Mouse (Mus musculus) cerebellum, adult 2 months (tissue): Measurements from ENCODE around the gene Gsdme.

ENCODE experiments used
- CTCF ChIP-seq: fragments of 200-500 bp; IDR thresholded peaks from 2 replicates; pipeline ENCODE4 v1.5.1; 2011; ENCODE audit warnings: low read depth, mild to moderate bottlenecking, control low read depth, low read length, moderate library complexity, borderline replicate concordance; ENCODE audit not compliant: insufficient read depth
- POLR2A ChIP-seq: fragments of 200-500 bp; IDR thresholded peaks from 2 replicates; pipeline ENCODE4 v1.6.1; 2011; ENCODE audit warnings: low read length, control low read depth, borderline replicate concordance; ENCODE audit not compliant: insufficient read depth

GRCm38 (mm10) chr6:50187955-50188354 is 75.7 kb downstream of the Gsdme start:
- TF ChIP-seq POLR2A, result no peak
- no peak for TF ChIP-seq CTCF
